Mouse (Mus musculus) adrenal gland, adult 2 months (tissue): Measurements from ENCODE around the gene Mettl6. TPM values are rescaled to one million over a fixed set of nuclear protein-coding genes. Genes with fewer than 3 reads are reported as not detected.
A peak's percentile ranks its signal among the peaks of the same experiment; 100 is the strongest.

Experiments used
- DNase-seq: peaks from one replicate; pipeline ENCODE4 v3.0.0; 2021
- polyA plus RNA-seq: library from polyadenylated mRNA; depleted of rRNA; stranded (reverse); fragments of >200 nt; gene quantifications from 2 replicates; pipeline ENCODE4 v1.2.3, GENCODE M21; 2012; rRNA removed
- total RNA-seq, 2 experiments: library from RNA; stranded (reverse); gene quantifications; 2 replicates each; pipeline ENCODE4 v1.2.3; 2021

Gene Mettl6
- total and polyA plus RNA-seq, 3 experiments = 3.8 to 18.7 (median 18.7) TPM

GRCm38 (mm10) chr14:31433126-31433525, 61.7 kb downstream of the Mettl6 start:
- DNase-seq = peak; percentile 26

- DNase-seq = peak; percentile 45
These were observed 62.4 kb downstream of the Mettl6 start for GRCm38 (mm10) chr14:31432424-31432823.

GRCm38 (mm10) chr14:31431789-31432330, 63.0 kb downstream of the Mettl6 start:
- DNase-seq = peak; percentile 45

GRCm38 (mm10) chr14:31429004-31429395, 65.8 kb downstream of the Mettl6 start:
- peak; percentile 33 for DNase-seq

GRCm38 (mm10) chr14:31428211-31429003, 66.4 kb downstream of the Mettl6 start:
- peak; percentile 89 for DNase-seq

Other genes with a start within 250 kb of the Mettl6 start
- gene Phf7, start 243.7 kb downstream of the Mettl6 start, total RNA-seq = 1 to 10 TPM; 6.1 to 7.3 TPM
- 4.6 and 4.8 TPM in 2 replicates for gene Phf7, start 243.7 kb downstream of the Mettl6 start, polyA plus RNA-seq
- 10 to 100 TPM; 59.5 to 60.5 TPM for gene Bap1, start 243.6 kb downstream of the Mettl6 start, total RNA-seq
- 63.2 and 72.0 TPM in 2 replicates for gene Bap1, start 243.6 kb downstream of the Mettl6 start, polyA plus RNA-seq
- 1 to 10 TPM; 1.7 to 2.1 TPM for gene Dnah1, start 171.1 kb downstream of the Mettl6 start, total RNA-seq
- 0.71 and 1.3 TPM in 2 replicates for gene Dnah1, start 171.1 kb downstream of the Mettl6 start, polyA plus RNA-seq
- 10 to 100 TPM; 37.3 to 53.5 TPM for gene Capn7, start 158.4 kb downstream of the Mettl6 start, total RNA-seq
- 12.7 and 13.0 TPM in 2 replicates for gene Capn7, start 158.4 kb downstream of the Mettl6 start, polyA plus RNA-seq
- 100 to 1,000 TPM; 111 to 164 TPM for gene Sh3bp5, start 59.0 kb downstream of the Mettl6 start, total RNA-seq
- gene Sh3bp5, start 59.0 kb downstream of the Mettl6 start, polyA plus RNA-seq = 21.1 and 28.5 TPM in 2 replicates
- gene Eaf1, start 641 bp downstream of the Mettl6 start, total RNA-seq = 10 to 100 TPM; 51.9 to 76.2 TPM
- 54.2 and 66.7 TPM in 2 replicates for gene Eaf1, start 641 bp downstream of the Mettl6 start, polyA plus RNA-seq
- gene Colq, start 96.3 kb upstream of the Mettl6 start, total RNA-seq = not detected
- gene Colq, start 96.3 kb upstream of the Mettl6 start, polyA plus RNA-seq = 0.06 and 0.10 TPM in 2 replicates
- gene Gm49387, start 145.8 kb upstream of the Mettl6 start, total RNA-seq = 1 to 10 TPM in 1 of 2 experiments, not detected in 1; 2.3 TPM
- 1.9 TPM in 1 of 2 replicates, not detected in the other for gene Gm49387, start 145.8 kb upstream of the Mettl6 start, polyA plus RNA-seq
- gene Btd, start 146.0 kb upstream of the Mettl6 start, total RNA-seq = 10 to 100 TPM; 55.6 to 63.4 TPM
- 45.8 and 46.2 TPM in 2 replicates for gene Btd, start 146.0 kb upstream of the Mettl6 start, polyA plus RNA-seq
- gene Hacl1, start 146.2 kb upstream of the Mettl6 start, total RNA-seq = 10 to 100 TPM; 38.9 to 67.1 TPM
- 10.8 and 15.2 TPM in 2 replicates for gene Hacl1, start 146.2 kb upstream of the Mettl6 start, polyA plus RNA-seq